Mouse (Mus musculus): ENCODE data around the gene Setd5. TPM values are rescaled to one million over a fixed set of nuclear protein-coding genes. Genes with fewer than 3 reads are reported as not detected.

Setd5 gene
- polyA plus RNA-seq, 1 experiment = 22.5 TPM

- 26% methylated on average over 3 of the region's 3 CpGs for WGBS
- Histone ChIP-seq H3K27ac (ENCODE audit: insufficient read depth, low read length) (no peak overlapping the region; the same call in 1 of the 2 replicates), H3K4me3 (ENCODE audit: extremely low read depth, insufficient read depth, insufficient read length) (peak overlapping the region; percentile 86; the same call in 1 of the 2 replicates), H3K27me3 (ENCODE audit: control insufficient read depth, insufficient read depth, low read length) (no peaks in the 10 kb centered on the region), H3K4me1 (ENCODE audit: control insufficient read depth, insufficient read depth, insufficient read length) (peaks cover 2% of the 10 kb centered on the region), H3K36me3 (ENCODE audit: control insufficient read depth, insufficient read depth, low read length) (peaks cover 2% of the 10 kb centered on the region; the same call in 1 of the 2 replicates)
- TF ChIP-seq CTCF (IDR thresholded peaks at IDR 0.05; ENCODE audit: extremely low read depth, insufficient read depth, insufficient read length, insufficient replicate concordance) (no peak), POLR2A (IDR thresholded peaks at IDR 0.05; ENCODE audit: low read depth, low read length) (no peak)
- no peak for DNase-seq (ENCODE audit: low read depth in 1 of 2, low spot score in 2 of 2)
Observed at GRCm38 (mm10) chr6:113075261-113075660, 1.9 kb upstream of the Setd5 start.

GRCm38 (mm10) chr6:113076012-113076685, 1.0 kb upstream of the Setd5 start:
- peaks cover under 1% of the 10 kb centered on the region; the same call in 1 of the 2 replicates for H3K36me3 ChIP-seq (ENCODE audit: control insufficient read depth, insufficient read depth, low read length)
- 0% methylated on average over 55 of the region's 55 CpGs for WGBS
- peak; percentile 89 to 91 for DNase-seq (ENCODE audit: low read depth in 1 of 2, low spot score in 2 of 2)
- H3K27me3 ChIP-seq (ENCODE audit: control insufficient read depth, insufficient read depth, low read length) = no peaks in the 10 kb centered on the region
- H3K27ac ChIP-seq (ENCODE audit: insufficient read depth, low read length) = peak overlapping the region; percentile 87
- peak overlapping the region; percentile 86 for H3K4me3 ChIP-seq (ENCODE audit: extremely low read depth, insufficient read depth, insufficient read length)
- peaks cover 2% of the 10 kb centered on the region for H3K4me1 ChIP-seq (ENCODE audit: control insufficient read depth, insufficient read depth, insufficient read length)
- peak; percentile 15; the same call in 1 of the 2 replicates for TF ChIP-seq POLR2A (IDR thresholded peaks at IDR 0.05; ENCODE audit: low read depth, low read length)
- TF ChIP-seq CTCF (IDR thresholded peaks at IDR 0.05; ENCODE audit: extremely low read depth, insufficient read depth, insufficient read length, insufficient replicate concordance) = no peak

- TF ChIP-seq POLR2A (IDR thresholded peaks at IDR 0.05; ENCODE audit: low read depth, low read length) (no peak), CTCF (IDR thresholded peaks at IDR 0.05; ENCODE audit: extremely low read depth, insufficient read depth, insufficient read length, insufficient replicate concordance) (no peak)
- under 1% methylated on average over 28 of the region's 28 CpGs for WGBS
- H3K27me3 ChIP-seq (ENCODE audit: control insufficient read depth, insufficient read depth, low read length) = no peaks in the 10 kb centered on the region
- H3K4me1 ChIP-seq (ENCODE audit: control insufficient read depth, insufficient read depth, insufficient read length) = peaks cover 7% of the 10 kb centered on the region
- peak in 1 of 2 experiments; percentile 12 for DNase-seq (ENCODE audit: low read depth in 1 of 2, low spot score in 2 of 2)
- H3K36me3 ChIP-seq (ENCODE audit: control insufficient read depth, insufficient read depth, low read length) = no peaks in the 10 kb centered on the region
- peak overlapping the region; percentile 99 for H3K27ac ChIP-seq (ENCODE audit: insufficient read depth, low read length)
- peak overlapping the region; percentile 88 for H3K4me3 ChIP-seq (ENCODE audit: extremely low read depth, insufficient read depth, insufficient read length)
Observed at GRCm38 (mm10) chr6:113077569-113078030, 435 bp downstream of the Setd5 start.

- 1% methylated on average over 18 of the region's 18 CpGs for WGBS
- H3K27ac ChIP-seq (ENCODE audit: insufficient read depth, low read length) = peak overlapping the region; percentile 99
- H3K36me3 ChIP-seq (ENCODE audit: control insufficient read depth, insufficient read depth, low read length) = no peaks in the 10 kb centered on the region
- no peak for TF ChIP-seq POLR2A (IDR thresholded peaks at IDR 0.05; ENCODE audit: low read depth, low read length)
- no peak for TF ChIP-seq CTCF (IDR thresholded peaks at IDR 0.05; ENCODE audit: extremely low read depth, insufficient read depth, insufficient read length, insufficient replicate concordance)
- peak in 1 of 2 experiments; percentile 9 for DNase-seq (ENCODE audit: low read depth in 1 of 2, low spot score in 2 of 2)
- H3K4me3 ChIP-seq (ENCODE audit: extremely low read depth, insufficient read depth, insufficient read length) = peak overlapping the region; percentile 88
- no peaks in the 10 kb centered on the region for H3K27me3 ChIP-seq (ENCODE audit: control insufficient read depth, insufficient read depth, low read length)
- peaks cover 7% of the 10 kb centered on the region for H3K4me1 ChIP-seq (ENCODE audit: control insufficient read depth, insufficient read depth, insufficient read length)
Observed at GRCm38 (mm10) chr6:113078031-113078721, 1.0 kb downstream of the Setd5 start.

- Histone ChIP-seq H3K27me3 (ENCODE audit: control insufficient read depth, insufficient read depth, low read length) (no peaks in the 10 kb centered on the region), H3K4me3 (ENCODE audit: extremely low read depth, insufficient read depth, insufficient read length) (0 out of 2 replicates have a peak overlapping the region, but pooled peaks have one; percentile 1), H3K36me3 (ENCODE audit: control insufficient read depth, insufficient read depth, low read length) (no peaks in the 10 kb centered on the region), H3K27ac (ENCODE audit: insufficient read depth, low read length) (no peak overlapping the region), H3K4me1 (ENCODE audit: control insufficient read depth, insufficient read depth, insufficient read length) (peaks cover 10% of the 10 kb centered on the region)
- no peak for TF ChIP-seq CTCF (IDR thresholded peaks at IDR 0.05; ENCODE audit: extremely low read depth, insufficient read depth, insufficient read length, insufficient replicate concordance)
- TF ChIP-seq POLR2A (IDR thresholded peaks at IDR 0.05; ENCODE audit: low read depth, low read length) = no peak
- WGBS = 15% methylated on average over 3 of the region's 3 CpGs
- no peak for DNase-seq (ENCODE audit: low read depth in 1 of 2, low spot score in 2 of 2)
Observed at GRCm38 (mm10) chr6:113079492-113079891, 2.3 kb downstream of the Setd5 start.

- no peak overlapping the region for H3K27ac ChIP-seq (ENCODE audit: insufficient read depth, low read length)
- H3K4me3 ChIP-seq (ENCODE audit: extremely low read depth, insufficient read depth, insufficient read length) = no peak overlapping the region
- H3K27me3 ChIP-seq (ENCODE audit: control insufficient read depth, insufficient read depth, low read length) = no peaks in the 10 kb centered on the region
- H3K4me1 ChIP-seq (ENCODE audit: control insufficient read depth, insufficient read depth, insufficient read length) = peaks cover 8% of the 10 kb centered on the region
- TF ChIP-seq CTCF (IDR thresholded peaks at IDR 0.05; ENCODE audit: extremely low read depth, insufficient read depth, insufficient read length, insufficient replicate concordance) (no peak), POLR2A (IDR thresholded peaks at IDR 0.05; ENCODE audit: low read depth, low read length) (no peak)
- no peak for DNase-seq (ENCODE audit: low read depth in 1 of 2, low spot score in 2 of 2)
- H3K36me3 ChIP-seq (ENCODE audit: control insufficient read depth, insufficient read depth, low read length) = no peaks in the 10 kb centered on the region
- WGBS = 46% methylated on average over 6 of the region's 6 CpGs
Observed at GRCm38 (mm10) chr6:113082229-113082628, 5.1 kb downstream of the Setd5 start.
